Mouse (Mus musculus) myocyte (in vitro differentiated cells): ENCODE data around the gene Bahd1. TPM values are rescaled to one million over a fixed set of nuclear protein-coding genes. Genes with fewer than 3 reads are reported as not detected.

Source experiments
- H3K27me3 ChIP-seq: one replicate; pipeline ENCODE4 v1.6.1; 2011; ENCODE audit not compliant: control insufficient read depth, insufficient read depth, insufficient read length
- H3K36me3 ChIP-seq: one replicate; pipeline ENCODE4 v1.6.1; 2011; ENCODE audit not compliant: control insufficient read depth, insufficient read depth
- H3K4me2 ChIP-seq: one replicate; pipeline ENCODE4 v1.6.1; 2011; ENCODE audit warnings: low read depth, control low read depth
- H3K4me3 ChIP-seq: one replicate; pipeline ENCODE4 v1.5.1; 2011; ENCODE audit warnings: mild to moderate bottlenecking, control low read depth, moderate library complexity
- H3K79me2 ChIP-seq: one replicate; pipeline ENCODE4 v1.6.1; 2011; ENCODE audit not compliant: control insufficient read depth, insufficient read depth
- H3ac ChIP-seq: one replicate; pipeline ENCODE4 v1.6.1; 2011; ENCODE audit not compliant: control insufficient read depth, insufficient read length
- POLR2A ChIP-seq: IDR thresholded peaks from one replicate; pipeline ENCODE4 v1.6.1; 2011; ENCODE audit warnings: low read depth, mild to moderate bottlenecking, control low read depth, moderate library complexity; ENCODE audit not compliant: insufficient read length
- USF1 ChIP-seq: IDR thresholded peaks from one replicate; pipeline ENCODE4 v1.6.1; 2011; ENCODE audit warnings: low read depth, mild to moderate bottlenecking, control low read depth, moderate library complexity
- polyA plus RNA-seq: library from polyadenylated mRNA; unstranded; fragments of >200 nt; fragmentation: generic; extraction: Trizol; gene quantifications from one replicate; pipeline ENCODE4 v1.2.1, GENCODE M21; 2012; ENCODE audit warnings: missing spikeins

The Bahd1 gene
- polyA plus RNA-seq, 1 experiment: 12.0 TPM

GRCm38 (mm10) chr2:118972687-118973376 lies 72.7 kb downstream of the Bahd1 start:
- TF ChIP-seq POLR2A (peak; percentile 18), USF1 (no peak)
- Histone ChIP-seq H3ac (no peak overlapping the region), H3K4me2 (peak overlapping the region; percentile 77), H3K36me3 (no peaks in the 10 kb centered on the region), H3K4me3 (no peak overlapping the region), H3K27me3 (no peaks in the 10 kb centered on the region), H3K79me2 (no peaks in the 10 kb centered on the region)

Other genes starting within 250 kb of the Bahd1 start
- gene Pak6, start 237.1 kb upstream of the Bahd1 start, polyA plus RNA-seq: 0.06 TPM
- 0.01 TPM for gene Ankrd63, start 196.4 kb upstream of the Bahd1 start, polyA plus RNA-seq
- not detected for gene Plcb2, start 171.9 kb upstream of the Bahd1 start, polyA plus RNA-seq
- 10.5 TPM for gene Inafm2, start 154.6 kb upstream of the Bahd1 start, polyA plus RNA-seq
- 9.0 TPM for gene Ccdc9b, start 137.7 kb upstream of the Bahd1 start, polyA plus RNA-seq
- gene Phgr1, start 127.6 kb upstream of the Bahd1 start, polyA plus RNA-seq: not detected
- 0.06 TPM for gene Disp2, start 120.7 kb upstream of the Bahd1 start, polyA plus RNA-seq
- 42.2 TPM for gene Knstrn, start 86.4 kb upstream of the Bahd1 start, polyA plus RNA-seq
- gene Ivd, start 38.4 kb upstream of the Bahd1 start, polyA plus RNA-seq: 35.3 TPM
- gene Chst14, start 26.1 kb downstream of the Bahd1 start, polyA plus RNA-seq: 25.4 TPM
- gene Ccdc32, start 129.0 kb downstream of the Bahd1 start, polyA plus RNA-seq: 10.3 TPM
- 3.8 TPM for gene Rpusd2, start 134.4 kb downstream of the Bahd1 start, polyA plus RNA-seq
- gene Knl1, start 146.7 kb downstream of the Bahd1 start, polyA plus RNA-seq: 1.4 TPM
- 8.7 TPM for gene Rad51, start 212.4 kb downstream of the Bahd1 start, polyA plus RNA-seq